Mouse (Mus musculus) small intestine, adult 10 weeks (tissue): Measurements from ENCODE around the gene Slc35b3. TPM values are rescaled to one million over a fixed set of nuclear protein-coding genes. Genes with fewer than 3 reads are reported as not detected.

Experiments
- polyA plus RNA-seq: library from polyadenylated mRNA; stranded (reverse); fragments of 350-450 nt; fragmentation: Illumina TruSeq; extraction: RNeasy Lipid Tissue Mini Kit (QIAGEN cat#74804); gene quantifications from one replicate; pipeline ENCODE4 v1.2.3, GENCODE M21; 2014; ENCODE audit warnings: low replicate concordance

Gene Slc35b3
- polyA plus RNA-seq: 57.3 TPM

DNA sequence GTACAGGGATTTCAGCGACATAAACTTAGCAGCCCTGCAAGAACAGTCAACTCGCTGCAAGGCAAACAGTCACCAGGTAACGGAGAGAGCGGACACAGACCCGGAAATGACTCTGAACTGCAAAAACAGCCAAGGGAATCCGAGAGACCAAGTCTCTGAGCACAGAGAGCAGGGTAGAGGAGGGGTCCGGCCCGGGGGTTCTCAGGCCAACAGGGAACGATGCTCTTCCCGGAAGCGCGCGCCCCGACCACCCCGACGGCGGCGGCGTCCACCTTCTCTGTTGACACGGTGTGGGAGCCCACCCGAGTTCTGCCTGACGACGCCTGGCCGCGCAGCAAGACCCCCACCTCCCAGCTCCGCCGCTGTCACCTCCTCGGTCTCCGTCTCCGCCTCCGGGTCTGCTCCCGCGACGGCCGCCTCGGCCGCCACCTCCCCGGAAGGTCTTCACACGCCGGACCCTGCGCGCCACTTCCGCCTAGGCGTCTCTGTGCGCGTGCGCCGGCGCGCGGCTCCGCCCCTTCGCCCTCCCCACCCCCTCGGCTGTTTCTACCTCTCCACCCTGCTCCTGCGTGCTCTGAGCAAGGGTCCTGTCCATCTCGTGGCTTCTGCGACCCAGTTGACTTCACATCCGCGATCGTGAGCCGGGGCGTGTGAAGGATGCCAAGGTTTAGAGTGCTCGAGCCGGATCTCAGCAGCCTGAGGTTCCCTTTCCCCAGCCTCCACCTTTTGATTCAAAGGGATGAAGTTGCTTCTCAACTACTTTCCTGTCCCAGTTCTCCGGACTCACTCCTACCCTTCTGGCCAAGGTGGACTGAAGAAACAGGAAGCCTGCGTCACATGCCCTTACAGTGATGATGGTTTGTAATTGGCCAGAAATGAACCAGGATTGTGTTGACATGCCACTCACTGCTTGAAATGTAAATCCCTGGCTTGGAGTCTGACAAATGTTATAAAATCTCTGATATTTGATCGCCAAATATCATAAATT lies at the start of gene Slc35b3:
Gene Slc35b3, minus strand, starts transcription at position 813 of the 988 bp plus-strand sequence.

